Mouse (Mus musculus): ENCODE results near the gene Metrn. TPM values are rescaled to one million over a fixed set of nuclear protein-coding genes. Genes with fewer than 3 reads are reported as not detected.

Gene Metrn
- polyA plus RNA-seq, 1 experiment from 2014 or later = 5.8 TPM

- no peak overlapping the region for H3K9ac ChIP-seq (replicated peaks; ENCODE audit: low read length)
- no peaks in the 10 kb centered on the region for H3K27me3 ChIP-seq (ENCODE audit: control insufficient read depth, insufficient read depth, low read length)
- no peaks in the 10 kb centered on the region; the same call in 1 of the 2 replicates for H3K36me3 ChIP-seq (ENCODE audit: control insufficient read depth, insufficient read depth, low read length)
- no peak overlapping the region for H3K27ac ChIP-seq (replicated peaks; ENCODE audit: low read depth, low read length)
- H3K4me3 ChIP-seq (replicated peaks; ENCODE audit: low read depth, low read length) = no peak overlapping the region
- peaks cover 7% of the 10 kb centered on the region for H3K4me1 ChIP-seq (ENCODE audit: control insufficient read depth, insufficient read depth, low read length)
- 78% methylated on average over 10 of the region's 10 CpGs for WGBS
- ATAC-seq (ENCODE audit: low FRiP score, low TSS enrichment) = no peak
- DNase-seq = no peak
- no peaks in the 10 kb centered on the region for H3K9me3 ChIP-seq (ENCODE audit: control insufficient read depth, low read length)
- H3K4me2 ChIP-seq (ENCODE audit: low read length) = no peak overlapping the region
Measured at GRCm38 (mm10) chr17:25775318-25776062, 21.4 kb downstream of the Metrn start.

- peaks cover 7% of the 10 kb centered on the region for H3K4me1 ChIP-seq (ENCODE audit: control insufficient read depth, insufficient read depth, low read length)
- no peaks in the 10 kb centered on the region; the same call in 1 of the 2 replicates for H3K36me3 ChIP-seq (ENCODE audit: control insufficient read depth, insufficient read depth, low read length)
- peak; percentile 83 for ATAC-seq (ENCODE audit: low FRiP score, low TSS enrichment)
- peak within 1 kb of the TSS; percentile 89 for H3K4me2 ChIP-seq (ENCODE audit: low read length)
- WGBS = 0% methylated on average over 37 of the region's 37 CpGs
- DNase-seq = peak; percentile 99
- no peak within 1 kb of the TSS for H3K27ac ChIP-seq (replicated peaks; ENCODE audit: low read depth, low read length)
- H3K4me3 ChIP-seq (replicated peaks; ENCODE audit: low read depth, low read length) = peak within 1 kb of the TSS; percentile 64
- H3K9ac ChIP-seq (replicated peaks; ENCODE audit: low read length) = peak within 1 kb of the TSS; percentile 72
- no peaks in the 10 kb centered on the region for H3K27me3 ChIP-seq (ENCODE audit: control insufficient read depth, insufficient read depth, low read length)
- H3K9me3 ChIP-seq (ENCODE audit: control insufficient read depth, low read length) = no peaks in the 10 kb centered on the region
Measured at GRCm38 (mm10) chr17:25773549-25774120, 23.3 kb downstream of the Metrn start, which contains the start of gene Narfl. Gene Narfl, plus strand, starts transcription at chr17:25773776.

GRCm38 (mm10) chr17:25769331-25769730, 27.6 kb downstream of the Metrn start:
- peaks cover 5% of the 10 kb centered on the region for H3K4me1 ChIP-seq (ENCODE audit: control insufficient read depth, insufficient read depth, low read length)
- H3K9ac ChIP-seq (replicated peaks; ENCODE audit: low read length) = no peak overlapping the region
- DNase-seq (no peak), ATAC-seq (ENCODE audit: low FRiP score, low TSS enrichment) (no peak)
- no peaks in the 10 kb centered on the region for H3K36me3 ChIP-seq (ENCODE audit: control insufficient read depth, insufficient read depth, low read length)
- no peak overlapping the region for H3K27ac ChIP-seq (replicated peaks; ENCODE audit: low read depth, low read length)
- H3K9me3 ChIP-seq (ENCODE audit: control insufficient read depth, low read length) = no peaks in the 10 kb centered on the region
- no peak overlapping the region for H3K4me2 ChIP-seq (ENCODE audit: low read length)
- WGBS = 51% methylated on average over 9 of the region's 9 CpGs
- H3K4me3 ChIP-seq (replicated peaks; ENCODE audit: low read depth, low read length) = no peak overlapping the region
- H3K27me3 ChIP-seq (ENCODE audit: control insufficient read depth, insufficient read depth, low read length) = no peaks in the 10 kb centered on the region

- DNase-seq (peak; percentile 57), ATAC-seq (ENCODE audit: low FRiP score, low TSS enrichment) (no peak)
- no peaks in the 10 kb centered on the region for H3K27me3 ChIP-seq (ENCODE audit: control insufficient read depth, insufficient read depth, low read length)
- H3K4me2 ChIP-seq (ENCODE audit: low read length) = no peak overlapping the region
- no peaks in the 10 kb centered on the region for H3K9me3 ChIP-seq (ENCODE audit: control insufficient read depth, low read length)
- WGBS = 52% methylated on average over 5 of the region's 5 CpGs
- no peaks in the 10 kb centered on the region for H3K36me3 ChIP-seq (ENCODE audit: control insufficient read depth, insufficient read depth, low read length)
- no peak overlapping the region for H3K4me3 ChIP-seq (replicated peaks; ENCODE audit: low read depth, low read length)
- no peak overlapping the region for H3K27ac ChIP-seq (replicated peaks; ENCODE audit: low read depth, low read length)
- no peaks in the 10 kb centered on the region for H3K4me1 ChIP-seq (ENCODE audit: control insufficient read depth, insufficient read depth, low read length)
- no peak overlapping the region for H3K9ac ChIP-seq (replicated peaks; ENCODE audit: low read length)
Measured at GRCm38 (mm10) chr17:25765886-25766285, 31.1 kb downstream of the Metrn start.

GRCm38 (mm10) chr17:25762591-25762990, 34.3 kb downstream of the Metrn start:
- H3K27me3 ChIP-seq (ENCODE audit: control insufficient read depth, insufficient read depth, low read length) = no peaks in the 10 kb centered on the region
- no peak overlapping the region for H3K4me2 ChIP-seq (ENCODE audit: low read length)
- H3K4me3 ChIP-seq (replicated peaks; ENCODE audit: low read depth, low read length) = no peak overlapping the region
- H3K4me1 ChIP-seq (ENCODE audit: control insufficient read depth, insufficient read depth, low read length) = no peaks in the 10 kb centered on the region
- H3K27ac ChIP-seq (replicated peaks; ENCODE audit: low read depth, low read length) = no peak overlapping the region
- 16% methylated on average over 3 of the region's 3 CpGs for WGBS
- H3K9me3 ChIP-seq (ENCODE audit: control insufficient read depth, low read length) = no peaks in the 10 kb centered on the region
- H3K36me3 ChIP-seq (ENCODE audit: control insufficient read depth, insufficient read depth, low read length) = no peaks in the 10 kb centered on the region
- DNase-seq (no peak), ATAC-seq (ENCODE audit: low FRiP score, low TSS enrichment) (no peak)
- H3K9ac ChIP-seq (replicated peaks; ENCODE audit: low read length) = no peak overlapping the region

- DNase-seq = no peak
- Histone ChIP-seq H3K9ac (replicated peaks; ENCODE audit: low read length) (no peak overlapping the region), H3K9me3 (ENCODE audit: control insufficient read depth, low read length) (no peaks in the 10 kb centered on the region)
Measured at GRCm38 (mm10) chr17:25761561-25761970, 35.4 kb downstream of the Metrn start.

GRCm38 (mm10) chr17:25760148-25760547, 36.8 kb downstream of the Metrn start:
- Histone ChIP-seq H3K4me2 (ENCODE audit: low read length) (no peak overlapping the region), H3K27me3 (ENCODE audit: control insufficient read depth, insufficient read depth, low read length) (no peaks in the 10 kb centered on the region), H3K9ac (replicated peaks; ENCODE audit: low read length) (no peak overlapping the region), H3K4me1 (ENCODE audit: control insufficient read depth, insufficient read depth, low read length) (no peaks in the 10 kb centered on the region), H3K4me3 (replicated peaks; ENCODE audit: low read depth, low read length) (no peak overlapping the region), H3K36me3 (ENCODE audit: control insufficient read depth, insufficient read depth, low read length) (no peaks in the 10 kb centered on the region), H3K27ac (replicated peaks; ENCODE audit: low read depth, low read length) (no peak overlapping the region), H3K9me3 (ENCODE audit: control insufficient read depth, low read length) (no peaks in the 10 kb centered on the region)
- 80% methylated on average over 8 of the region's 8 CpGs for WGBS
- ATAC-seq (ENCODE audit: low FRiP score, low TSS enrichment) (no peak), DNase-seq (no peak)

More at GRCm38 (mm10) chr17:25761561-25761970, 35.4 kb downstream of the Metrn start:
- ATAC-seq (ENCODE audit: low FRiP score, low TSS enrichment) = no peak
- no peaks in the 10 kb centered on the region for H3K27me3 ChIP-seq (ENCODE audit: control insufficient read depth, insufficient read depth, low read length)
- no peak overlapping the region for H3K4me2 ChIP-seq (ENCODE audit: low read length)
- no peaks in the 10 kb centered on the region for H3K36me3 ChIP-seq (ENCODE audit: control insufficient read depth, insufficient read depth, low read length)
- H3K4me1 ChIP-seq (ENCODE audit: control insufficient read depth, insufficient read depth, low read length) = no peaks in the 10 kb centered on the region
- WGBS = 22% methylated on average over 4 of the region's 4 CpGs
- H3K4me3 ChIP-seq (replicated peaks; ENCODE audit: low read depth, low read length) = no peak overlapping the region
- H3K27ac ChIP-seq (replicated peaks; ENCODE audit: low read depth, low read length) = no peak overlapping the region

GRCm38 (mm10) chr17:25757691-25758090, 39.2 kb downstream of the Metrn start:
- 82% methylated on average over 3 of the region's 3 CpGs for WGBS

More at GRCm38 (mm10) chr17:25757691-25758090, 39.2 kb downstream of the Metrn start:
- H3K9me3 ChIP-seq (ENCODE audit: control insufficient read depth, low read length) = no peaks in the 10 kb centered on the region
- DNase-seq = no peak
- H3K4me2 ChIP-seq (ENCODE audit: low read length) = no peak overlapping the region
- no peaks in the 10 kb centered on the region for H3K27me3 ChIP-seq (ENCODE audit: control insufficient read depth, insufficient read depth, low read length)
- H3K4me1 ChIP-seq (ENCODE audit: control insufficient read depth, insufficient read depth, low read length) = no peaks in the 10 kb centered on the region
- no peak overlapping the region for H3K9ac ChIP-seq (replicated peaks; ENCODE audit: low read length)
- no peak for ATAC-seq (ENCODE audit: low FRiP score, low TSS enrichment)
- no peak overlapping the region for H3K27ac ChIP-seq (replicated peaks; ENCODE audit: low read depth, low read length)
- H3K36me3 ChIP-seq (ENCODE audit: control insufficient read depth, insufficient read depth, low read length) = no peaks in the 10 kb centered on the region
- no peak overlapping the region for H3K4me3 ChIP-seq (replicated peaks; ENCODE audit: low read depth, low read length)

Data from midbrain, embryonic 14.5 days (tissue).